Mouse (Mus musculus): ENCODE measurements around the gene Fam174b. TPM values are rescaled to one million over a fixed set of nuclear protein-coding genes. Genes with fewer than 3 reads are reported as not detected.

Fam174b gene
- total RNA-seq, 1 experiment from 2014 or later, result 9.6 TPM

DNA sequence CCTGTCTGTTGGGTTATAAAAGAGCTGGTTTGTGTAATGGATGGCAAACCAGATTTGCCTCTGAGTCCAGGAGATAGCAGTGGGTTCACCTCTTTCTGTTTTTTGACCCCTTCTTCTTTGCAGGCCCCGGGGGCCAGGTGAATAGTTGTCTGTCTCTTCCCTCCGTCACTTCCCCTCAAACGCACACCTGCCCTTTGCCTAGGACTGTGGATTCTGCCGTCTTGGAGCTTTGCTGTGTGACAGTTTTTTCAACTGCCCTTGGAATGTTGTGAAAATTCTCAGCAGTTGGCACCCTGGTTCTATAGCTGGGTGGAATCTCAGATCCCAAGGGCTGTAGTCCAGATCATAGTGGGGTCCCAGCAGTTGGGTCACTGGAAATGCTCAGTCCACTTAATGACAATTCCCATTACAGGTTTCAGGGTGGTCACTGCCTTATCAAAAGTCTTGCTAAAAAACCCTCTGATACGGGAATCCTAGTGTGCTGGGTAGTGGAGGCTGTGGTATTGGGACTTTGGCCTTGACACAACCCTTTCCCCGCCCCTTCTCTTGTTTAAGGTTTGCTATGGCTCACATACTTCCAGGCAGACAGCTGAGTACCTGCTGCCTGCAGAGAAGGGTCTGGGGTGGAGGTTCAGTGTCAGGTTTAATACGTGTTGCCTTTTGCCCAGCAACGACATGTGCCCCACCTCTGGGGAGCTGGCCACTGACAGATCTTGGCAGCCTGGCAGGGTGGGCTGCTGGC is 76.3 kb downstream of the Fam174b start:
- no peak for DNase-seq

DNA sequence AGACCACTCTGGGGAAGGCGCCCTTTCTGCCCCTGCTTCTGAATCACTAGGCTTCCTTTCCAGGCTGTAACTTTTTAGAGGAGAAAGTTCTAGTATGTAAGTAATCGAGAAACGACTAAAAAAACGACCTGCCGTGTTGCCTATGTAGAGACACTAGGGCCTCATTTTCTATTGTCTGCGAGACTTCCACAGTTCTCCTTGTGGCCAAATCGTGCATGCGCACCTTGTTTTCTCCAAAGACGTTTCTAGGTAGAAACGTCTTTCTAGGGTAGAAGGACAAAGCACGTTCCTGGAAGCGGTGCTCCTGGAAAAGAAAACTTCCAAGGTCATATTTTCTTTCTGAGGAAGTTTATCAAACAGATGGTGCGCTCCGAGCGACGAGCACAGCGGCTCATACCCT is 79.3 kb downstream of the Fam174b start:
- no peak for DNase-seq

Small RNA genes lying within 50 kb of the gene (microRNA-seq; reads per million reads assigned to microRNA genes)
- 0 reads per million in 2 experiments for gene Mir7234

Other genes starting within 250 kb of the Fam174b start
- gene Chd2, start 198.5 kb upstream of the Fam174b start, total RNA-seq (2021), result 50.0 and 57.4 TPM in 2 replicates

Measured in adrenal gland, postnatal 25 days (tissue).